Mouse (Mus musculus) lung, embryonic 16.5 days (tissue): ENCODE data around the gene Gm21988. TPM values are rescaled to one million over a fixed set of nuclear protein-coding genes. Genes with fewer than 3 reads are reported as not detected.

Experiments used
- ATAC-seq: fragments of 200-750 bp; cut with Nextera tagmentation; 2 replicates; pipeline ENCODE4 v1.8.0; 2017; ENCODE audit warnings: low read depth, mild to moderate bottlenecking, moderate library complexity
- H3K27ac ChIP-seq: fragments of 300-500 bp; sonication (generic); 2 replicates; pipeline ENCODE4 v1.5.1; 2014; ENCODE audit warnings: mild to moderate bottlenecking, control low read depth, low read length
- H3K27me3 ChIP-seq: fragments of 300-500 bp; sonication (generic); 2 replicates; pipeline ENCODE4 v1.6.1; 2014; ENCODE audit warnings: low read depth, low read length, mixed read lengths; ENCODE audit not compliant: control insufficient read depth, insufficient read depth
- H3K36me3 ChIP-seq: fragments of 300-500 bp; sonication (generic); 2 replicates; pipeline ENCODE4 v1.6.1; 2014; ENCODE audit warnings: low read length; ENCODE audit not compliant: control insufficient read depth, insufficient read depth
- H3K4me1 ChIP-seq: fragments of 300-500 bp; sonication (generic); replicated peaks from 2 replicates; pipeline ENCODE4 v1.6.1; 2014; ENCODE audit warnings: low read length, mixed read lengths; ENCODE audit not compliant: control insufficient read depth, insufficient read depth
- H3K4me2 ChIP-seq: fragments of 300-500 bp; sonication (generic); 2 replicates; pipeline ENCODE4 v1.6.1; 2014; ENCODE audit warnings: low read depth, low read length, control low read depth
- H3K4me3 ChIP-seq: fragments of 300-500 bp; sonication (generic); 2 replicates; pipeline ENCODE4 v1.5.1; 2014; ENCODE audit warnings: mild to moderate bottlenecking, low read length, control low read depth
- H3K9ac ChIP-seq: fragments of 300-500 bp; sonication (generic); 2 replicates; pipeline ENCODE4 v1.6.1; 2014; ENCODE audit warnings: low read length, control low read depth
- H3K9me3 ChIP-seq: fragments of 300-500 bp; sonication (generic); 2 replicates; pipeline ENCODE4 v1.6.1; 2016; ENCODE audit warnings: low read length; ENCODE audit not compliant: control insufficient read depth
- WGBS: fragments of 180-500 bp; shearing (Covaris S2); extraction: QIAGEN DNeasy Blood & Tissue Kit; methylation state at CpG from one replicate; pipeline ENCODE4 v1.1.7; 2014; 5-methylcytosine and 5-hydroxymethylcytosine counted together
- polyA plus RNA-seq: library from polyadenylated mRNA; unstranded; fragments of >200 nt; fragmentation: Nextera tagmentation; extraction: Ambion mirVana; gene quantifications from 2 replicates; pipeline ENCODE4 v1.2.1, GENCODE M21; 2015

Gene Gm21988
- polyA plus RNA-seq, 1 experiment from 2014 or later: 10.7 TPM

DNA sequence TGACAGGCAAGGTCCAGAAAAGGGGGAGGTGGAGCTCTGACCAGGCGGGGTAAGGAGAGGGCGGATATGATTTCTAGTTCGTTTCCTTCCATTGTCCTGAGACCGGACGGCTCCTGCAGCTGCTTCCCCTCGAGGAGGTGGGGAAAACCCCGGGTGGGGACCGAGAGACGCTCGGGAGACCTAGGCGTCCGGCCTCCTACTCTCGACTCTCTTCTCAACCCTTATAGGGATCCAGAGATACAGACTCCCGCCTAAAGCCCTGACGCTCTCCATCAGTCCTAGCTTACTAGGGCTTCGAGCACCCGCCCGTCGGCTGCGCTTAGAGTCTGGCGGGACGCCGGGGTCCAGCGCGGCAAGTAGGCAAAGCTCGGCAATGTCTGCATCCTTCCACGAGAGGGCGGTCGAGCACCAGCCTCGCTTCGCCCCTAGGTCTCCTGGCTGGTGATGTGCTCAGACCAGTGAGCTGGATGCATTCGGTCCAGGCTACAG lies 9.3 kb downstream of the Gm21988 start:
- Histone ChIP-seq H3K27me3 (peaks cover 20% of the 10 kb centered on the region), H3K9ac (peak overlapping the region; percentile 61), H3K36me3 (peaks cover 5% of the 10 kb centered on the region; the same call in 1 of the 2 replicates), H3K4me1 (peaks cover 39% of the 10 kb centered on the region), H3K4me3 (peak overlapping the region; percentile 48), H3K4me2 (peak overlapping the region; percentile 61), H3K9me3 (no peaks in the 10 kb centered on the region), H3K27ac (peak overlapping the region; percentile 93)
- ATAC-seq: peak; percentile 63
- under 1% methylated on average over 32 of the region's 32 CpGs for WGBS

GRCm38 (mm10) chr11:70229260-70230010 lies 10.2 kb downstream of the Gm21988 start, which contains the start of gene Bcl6b:
Gene Bcl6b (minus strand): TSS chr11:70229798.
- WGBS: 1% methylated on average over 39 of the region's 39 CpGs
- Histone ChIP-seq H3K4me1 (peaks cover 37% of the 10 kb centered on the region), H3K27ac (peak within 1 kb of the TSS; percentile 93), H3K36me3 (no peaks in the 10 kb centered on the region), H3K4me3 (peak within 1 kb of the TSS; percentile 48), H3K9me3 (no peaks in the 10 kb centered on the region), H3K9ac (peak within 1 kb of the TSS; percentile 65), H3K27me3 (peaks cover 20% of the 10 kb centered on the region), H3K4me2 (peak within 1 kb of the TSS; percentile 61)
- peak; percentile 21; the same call in 1 of the 2 replicates for ATAC-seq

GRCm38 (mm10) chr11:70228828-70229227 lies 10.8 kb downstream of the Gm21988 start:
- Histone ChIP-seq H3K27me3 (peaks cover 20% of the 10 kb centered on the region), H3K9me3 (no peaks in the 10 kb centered on the region), H3K4me2 (peak overlapping the region; percentile 61), H3K4me3 (peak overlapping the region; percentile 48), H3K4me1 (peaks cover 30% of the 10 kb centered on the region), H3K27ac (peak overlapping the region; percentile 77), H3K36me3 (no peaks in the 10 kb centered on the region), H3K9ac (peak overlapping the region; percentile 65)
- ATAC-seq: peak; percentile 30
- WGBS: 1% methylated on average over 19 of the region's 19 CpGs

DNA sequence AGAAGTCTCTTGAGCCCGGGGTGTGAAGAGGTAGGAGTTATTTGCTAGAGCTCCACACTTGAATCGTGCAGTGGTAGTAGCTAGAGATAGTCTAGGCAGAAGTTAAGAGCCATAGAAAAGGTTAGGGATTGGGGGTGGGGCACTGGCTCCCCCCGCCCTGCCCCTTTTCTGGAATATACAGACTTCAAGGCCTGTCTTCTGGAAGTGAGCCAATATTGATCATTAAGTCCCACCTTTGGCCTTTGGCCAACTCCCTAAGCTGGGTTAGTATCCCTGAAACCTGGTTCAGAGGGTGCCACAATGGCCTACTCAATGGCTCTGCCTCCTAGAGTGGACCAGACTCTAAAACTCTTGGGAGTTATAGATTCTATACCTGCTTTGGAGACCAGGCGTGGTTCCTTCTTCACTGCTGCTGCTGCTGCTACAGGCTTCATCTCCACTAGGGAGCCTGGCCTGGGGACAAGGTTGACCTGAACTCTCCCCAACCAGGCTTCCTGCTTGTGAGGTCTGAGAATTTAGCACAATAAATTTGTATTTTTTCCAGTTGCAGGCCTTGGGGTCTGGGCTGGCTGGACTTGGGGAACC lies 11.9 kb downstream of the Gm21988 start:
- Histone ChIP-seq H3K27me3 (peaks cover 20% of the 10 kb centered on the region), H3K9ac (peak overlapping the region; percentile 65), H3K36me3 (no peaks in the 10 kb centered on the region), H3K4me2 (peak overlapping the region; percentile 61), H3K27ac (peak overlapping the region; percentile 7; the same call in 1 of the 2 replicates), H3K4me3 (peak overlapping the region; percentile 48), H3K9me3 (no peaks in the 10 kb centered on the region), H3K4me1 (peaks cover 29% of the 10 kb centered on the region)
- ATAC-seq: no peak
- WGBS: 61% methylated on average over 4 of the region's 4 CpGs

- Histone ChIP-seq H3K27me3 (peaks cover 20% of the 10 kb centered on the region), H3K4me1 (peaks cover 29% of the 10 kb centered on the region), H3K9ac (peak overlapping the region; percentile 27), H3K4me3 (peak overlapping the region; percentile 48), H3K9me3 (no peaks in the 10 kb centered on the region), H3K4me2 (peak overlapping the region; percentile 61), H3K36me3 (no peaks in the 10 kb centered on the region), H3K27ac (0 out of 2 replicates have a peak overlapping the region, but pooled peaks have one; percentile 6)
- 26% methylated on average over 5 of the region's 5 CpGs for WGBS
- no peak for ATAC-seq
These were observed 12.5 kb downstream of the Gm21988 start for GRCm38 (mm10) chr11:70227126-70227525.

DNA sequence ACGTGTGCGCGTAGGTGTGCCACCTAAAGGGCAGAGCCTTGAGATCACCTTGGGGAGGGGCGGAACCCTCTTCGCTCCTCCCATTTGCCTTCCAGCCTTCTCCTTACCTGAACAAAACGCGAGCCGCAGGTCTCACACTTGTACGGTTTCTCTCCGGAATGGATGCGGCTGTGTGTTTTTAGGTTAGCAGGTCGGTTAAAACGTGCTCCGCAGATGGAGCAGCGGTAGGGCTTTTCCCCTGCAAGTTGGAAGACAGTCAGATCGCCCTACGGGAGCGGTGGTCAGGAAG lies 13.1 kb downstream of the Gm21988 start:
- ATAC-seq: no peak
- Histone ChIP-seq H3K4me2 (peak overlapping the region; percentile 61), H3K4me3 (peak overlapping the region; percentile 48), H3K27ac (peak overlapping the region; percentile 60; the same call in 1 of the 2 replicates), H3K4me1 (peaks cover 32% of the 10 kb centered on the region), H3K27me3 (peaks cover 20% of the 10 kb centered on the region), H3K9ac (peak overlapping the region; percentile 27), H3K9me3 (no peaks in the 10 kb centered on the region), H3K36me3 (no peaks in the 10 kb centered on the region)
- WGBS: 5% methylated on average over 18 of the region's 18 CpGs

- no peak for ATAC-seq
- H3K4me3 ChIP-seq: peak overlapping the region; percentile 48
- H3K4me2 ChIP-seq: peak overlapping the region; percentile 61
- peaks cover 20% of the 10 kb centered on the region for H3K27me3 ChIP-seq
- no peaks in the 10 kb centered on the region for H3K9me3 ChIP-seq
- 25% methylated on average over 27 of the region's 27 CpGs for WGBS
- no peaks in the 10 kb centered on the region for H3K36me3 ChIP-seq
- H3K4me1 ChIP-seq: peaks cover 32% of the 10 kb centered on the region
- H3K27ac ChIP-seq: peak overlapping the region; percentile 60
- peak overlapping the region; percentile 27 for H3K9ac ChIP-seq
These were observed 13.6 kb downstream of the Gm21988 start for GRCm38 (mm10) chr11:70225798-70226601.

DNA sequence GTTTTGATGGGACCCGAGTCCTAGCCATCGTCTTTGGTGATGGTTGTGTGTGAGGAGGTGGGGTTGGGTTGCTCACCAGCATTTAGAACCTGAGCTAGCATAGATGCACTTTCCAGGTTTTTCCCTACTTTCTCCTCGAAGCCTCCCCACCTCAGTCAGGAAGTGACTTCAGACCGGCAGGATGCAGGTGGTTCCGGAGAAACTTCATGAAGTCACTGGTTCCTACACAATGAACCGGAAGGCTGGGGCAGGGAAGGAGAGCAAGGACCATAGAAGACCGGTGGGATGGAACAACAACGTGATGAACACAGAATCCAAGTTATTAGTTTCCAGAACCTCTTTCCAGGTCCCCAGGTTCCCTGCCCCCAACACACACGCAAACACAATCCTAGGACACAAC lies 15.9 kb downstream of the Gm21988 start:
- H3K9ac ChIP-seq: no peak overlapping the region; the same call in 1 of the 2 replicates
- 72% methylated on average over 9 of the region's 9 CpGs for WGBS
- no peak overlapping the region for H3K4me3 ChIP-seq
- peaks cover 23% of the 10 kb centered on the region for H3K4me1 ChIP-seq
- no peaks in the 10 kb centered on the region for H3K36me3 ChIP-seq
- no peaks in the 10 kb centered on the region for H3K9me3 ChIP-seq
- H3K27ac ChIP-seq: peak overlapping the region; percentile 77
- H3K4me2 ChIP-seq: peak overlapping the region; percentile 38
- 0 out of 2 replicates have a peak, but pooled peaks have one; percentile 20 for ATAC-seq
- peaks cover 7% of the 10 kb centered on the region for H3K27me3 ChIP-seq
